Mouse (Mus musculus) left cerebral cortex, adult 2 months (tissue): ENCODE data around the gene Spry2. TPM values are rescaled to one million over a fixed set of nuclear protein-coding genes. Genes with fewer than 3 reads are reported as not detected.

Experiments
- DNase-seq, 2 experiments: peaks; one replicate each; pipeline ENCODE4 v3.0.0; 2021 to 2022; ENCODE audit warnings: low spot score in 2 of 2, mixed read lengths in 1 of 2; ENCODE audit errors: extremely low spot score in 1 of 2
- H3K27ac ChIP-seq: fragments of 200-600 bp; 2 replicates; pipeline ENCODE4 v1.8.1; 2022
- H3K4me3 ChIP-seq: fragments of 200-600 bp; 2 replicates; pipeline ENCODE4 v1.8.1; 2022
- CTCF ChIP-seq: fragments of 200-600 bp; IDR thresholded peaks from 2 replicates; pipeline ENCODE4 v1.8.1; 2022; ENCODE audit warnings: antibody characterized with exemption, mild to moderate bottlenecking, moderate library complexity
- intact Hi-C: fragments of 180-260 bp; cut with DNase I; formaldehyde crosslinking; loops from one replicate; pipeline ENCODE4 v1.15.1; 2025
- total RNA-seq, 2 experiments: library from RNA; stranded (reverse); gene quantifications; 2 replicates each; pipeline ENCODE4 v1.2.3; 2021

Spry2 gene
- total RNA-seq, 2 experiments from 2014 or later = 96.2 to 102 TPM

DNA sequence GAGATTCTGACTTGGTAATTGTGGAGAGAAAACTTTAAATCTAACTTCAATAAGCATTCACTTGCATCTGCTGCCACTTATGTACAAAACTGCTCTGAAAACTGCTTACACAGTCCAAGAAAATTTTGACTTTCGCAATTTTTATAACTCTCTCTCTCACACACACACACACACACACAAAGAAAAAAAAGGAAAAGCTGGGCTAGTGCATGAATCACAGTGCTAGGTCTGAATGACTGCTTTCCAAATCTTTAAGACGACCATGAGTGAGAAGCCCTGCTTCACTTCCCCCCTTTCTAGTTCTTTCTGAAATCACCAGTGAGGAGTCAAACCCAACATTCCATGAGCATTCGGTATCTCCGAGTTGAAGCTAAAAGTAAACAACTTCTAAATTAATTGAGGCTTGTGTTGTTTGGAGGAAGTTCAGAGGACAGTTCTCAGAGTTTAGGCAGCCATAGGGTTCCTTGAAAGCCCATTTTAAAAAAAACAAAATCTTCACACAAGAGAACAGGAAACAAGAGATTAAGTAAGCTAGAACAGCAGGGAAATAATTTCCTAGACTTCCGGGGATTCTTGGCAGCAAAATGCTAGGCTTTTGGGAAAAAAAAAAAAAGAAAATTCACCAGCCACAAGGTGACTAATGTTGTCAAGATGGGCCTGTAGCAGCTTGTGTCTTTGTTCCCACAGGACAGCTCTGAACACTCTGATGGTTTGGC is 5.9 kb downstream of the Spry2 start:
- no peak for DNase-seq
- Histone ChIP-seq H3K4me3 (no peak overlapping the region), H3K27ac (no peak overlapping the region)
- no peak for TF ChIP-seq CTCF
- intact Hi-C loops = loop anchor here (10.0 kb wide), 2 partner anchors 614 to 716 kb away; partner anchors contain the start of gene Rbm26

- no peak for TF ChIP-seq CTCF
- no peak for DNase-seq
- Histone ChIP-seq H3K27ac (no peak overlapping the region), H3K4me3 (no peak overlapping the region)
- intact Hi-C loops = no loop called here
These were observed 9.8 kb downstream of the Spry2 start for GRCm38 (mm10) chr14:105886643-105887374.

DNA sequence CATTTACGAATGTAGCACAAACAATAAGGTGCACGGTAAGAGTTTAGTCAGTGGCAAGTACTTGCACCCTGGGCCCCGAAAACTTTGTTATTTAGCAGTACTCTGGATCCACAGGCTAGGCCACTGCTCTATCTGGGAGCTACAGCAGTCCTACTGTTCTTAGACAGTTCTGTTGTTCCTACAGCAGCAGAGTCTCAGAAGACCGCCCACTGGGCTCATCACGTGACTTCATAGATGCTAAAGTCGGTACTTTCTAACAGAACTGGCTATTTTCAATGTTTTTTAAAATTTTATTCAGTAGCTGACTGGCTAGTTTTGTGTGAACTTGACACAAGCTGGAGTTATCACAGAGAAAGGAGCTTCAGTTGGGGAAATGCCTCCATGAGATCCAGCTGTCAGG is 11.4 kb downstream of the Spry2 start:
- Histone ChIP-seq H3K27ac (no peak overlapping the region), H3K4me3 (no peak overlapping the region)
- TF ChIP-seq CTCF = no peak
- intact Hi-C loops = no loop called here
- DNase-seq = no peak

DNA sequence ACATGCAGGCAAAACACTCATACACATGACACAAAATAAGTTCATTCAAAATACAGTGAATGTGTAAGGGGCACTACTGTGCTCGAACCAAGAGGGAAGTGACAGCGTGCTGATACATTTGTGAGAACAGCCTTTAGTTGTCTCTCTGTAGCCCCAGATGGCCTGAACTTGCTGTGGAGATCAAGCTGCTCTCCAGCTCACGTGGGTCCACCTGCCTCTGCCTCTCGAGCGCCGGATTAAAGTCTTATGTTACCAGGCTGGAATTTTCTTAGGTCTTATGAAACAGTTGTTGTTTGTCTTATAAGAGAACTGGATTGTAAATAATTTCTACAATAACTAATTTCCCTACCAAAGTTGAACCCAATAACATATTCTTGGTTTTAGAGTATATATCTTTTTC is 13.4 kb downstream of the Spry2 start:
- intact Hi-C loops = no loop called here
- Histone ChIP-seq H3K27ac (no peak overlapping the region), H3K4me3 (no peak overlapping the region)
- TF ChIP-seq CTCF = no peak
- DNase-seq = no peak

- TF ChIP-seq CTCF = no peak
- no peak overlapping the region for H3K4me3 ChIP-seq
- DNase-seq = no peak
- no peak overlapping the region for H3K27ac ChIP-seq
- intact Hi-C loops = no loop called here
These were observed 18.3 kb downstream of the Spry2 start for GRCm38 (mm10) chr14:105878359-105878758.

DNA sequence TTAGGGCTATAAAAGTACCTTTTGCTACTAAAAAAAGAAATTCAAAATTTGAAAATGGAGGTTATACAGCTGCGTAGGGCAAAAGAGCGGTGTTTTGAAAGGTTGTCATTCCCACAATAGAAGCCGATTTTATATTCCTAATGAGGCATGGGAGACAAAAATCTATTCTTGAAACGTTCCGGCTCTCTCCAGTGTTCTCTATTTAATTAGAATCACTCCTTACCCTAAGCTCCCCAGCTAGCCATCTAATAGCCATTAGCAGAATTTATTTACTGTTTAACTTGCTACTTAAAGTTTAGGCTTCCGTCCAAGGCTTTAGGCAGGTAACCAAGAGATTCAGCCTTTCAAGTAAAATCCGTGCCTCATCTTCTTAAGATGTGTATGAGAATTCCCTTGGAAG is 20.2 kb downstream of the Spry2 start:
- Histone ChIP-seq H3K27ac (no peak overlapping the region), H3K4me3 (no peak overlapping the region)
- no peak for TF ChIP-seq CTCF
- no peak for DNase-seq
- intact Hi-C loops = no loop called here

DNA sequence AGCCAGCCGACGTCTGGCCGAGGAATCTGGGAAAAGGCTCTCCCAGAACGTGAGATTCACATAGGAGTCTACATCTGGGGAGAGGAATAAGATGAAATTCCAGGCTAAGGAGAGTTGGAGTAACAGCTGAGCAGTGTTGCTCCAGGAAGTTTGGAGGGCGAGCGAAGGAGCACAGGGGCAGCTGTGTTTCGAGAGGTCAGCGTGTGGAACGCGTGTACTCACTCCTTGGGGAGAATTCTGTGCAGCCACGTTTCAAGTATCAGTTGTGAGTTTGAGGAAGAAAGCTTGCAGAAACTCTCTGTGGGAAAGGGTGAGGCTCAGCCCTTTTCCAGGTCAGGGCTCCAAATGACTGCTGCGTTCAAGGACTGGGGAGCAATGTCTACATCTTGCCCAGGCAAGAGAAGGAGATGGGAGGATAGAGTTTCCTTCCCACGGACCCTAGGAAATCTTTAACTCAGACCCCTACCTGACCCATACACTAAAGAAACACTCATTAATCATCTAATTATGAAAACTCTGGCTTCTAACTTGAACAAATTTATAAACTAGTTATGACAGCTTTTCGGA is 26.2 kb downstream of the Spry2 start:
- Histone ChIP-seq H3K4me3 (no peak overlapping the region), H3K27ac (no peak overlapping the region)
- intact Hi-C loops = no loop called here
- no peak for TF ChIP-seq CTCF
- DNase-seq = no peak

DNA sequence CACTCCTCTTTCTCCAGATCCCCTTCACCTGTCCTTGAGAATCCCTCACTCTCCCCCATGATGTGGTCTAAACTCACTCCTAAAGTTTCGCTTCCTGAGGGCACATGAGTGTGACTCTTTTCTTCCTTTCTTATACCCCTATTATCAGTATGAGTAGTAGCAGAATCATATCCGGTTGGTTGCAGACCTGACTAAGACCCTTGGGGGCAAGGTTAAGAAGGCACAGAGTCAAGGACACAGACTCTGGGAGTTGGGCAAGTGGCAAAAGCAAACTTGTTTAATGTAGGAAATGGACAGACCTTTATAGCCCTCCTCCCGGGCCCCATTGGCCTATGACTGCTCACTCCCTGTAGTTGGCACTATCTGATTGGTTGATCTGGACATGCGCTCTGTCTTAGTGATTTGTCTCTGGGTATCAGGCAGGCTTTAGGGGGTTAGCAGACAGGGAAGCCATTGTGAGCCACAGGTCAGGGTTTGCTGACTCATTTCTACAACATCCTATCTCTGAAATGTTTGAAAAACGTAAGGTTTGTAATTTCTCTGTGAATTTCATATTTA is 31.2 kb downstream of the Spry2 start:
- TF ChIP-seq CTCF = no peak
- DNase-seq = no peak
- Histone ChIP-seq H3K4me3 (no peak overlapping the region), H3K27ac (no peak overlapping the region)
- intact Hi-C loops = no loop called here

DNA sequence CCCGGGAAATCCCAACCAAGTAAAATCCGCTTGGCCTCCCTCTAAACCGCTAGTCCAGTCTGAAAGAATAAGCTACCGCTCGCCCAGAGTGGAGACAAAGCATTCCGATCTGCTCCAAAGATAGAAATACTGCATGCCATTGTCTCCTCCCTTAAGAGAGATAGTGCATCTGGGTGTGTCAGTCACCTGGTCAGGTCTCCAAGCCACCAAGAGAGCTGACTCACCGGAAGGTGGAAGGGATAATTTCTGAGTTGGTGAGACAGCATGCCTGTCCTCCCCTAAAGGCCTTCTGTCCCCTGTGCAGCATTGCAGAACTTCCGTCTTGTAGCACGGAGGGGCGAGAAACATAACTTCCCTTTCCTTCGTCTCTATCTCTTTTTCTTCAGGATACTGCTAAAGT is 34.4 kb downstream of the Spry2 start:
- intact Hi-C loops = no loop called here
- TF ChIP-seq CTCF = no peak
- Histone ChIP-seq H3K27ac (no peak overlapping the region), H3K4me3 (no peak overlapping the region)
- DNase-seq = no peak

- Histone ChIP-seq H3K27ac (no peak overlapping the region), H3K4me3 (no peak overlapping the region)
- no peak for TF ChIP-seq CTCF
- DNase-seq = no peak
- intact Hi-C loops = no loop called here
These were observed 35.7 kb downstream of the Spry2 start for GRCm38 (mm10) chr14:105860920-105861319.

GRCm38 (mm10) chr14:105860276-105860675 is 36.3 kb downstream of the Spry2 start:
- Histone ChIP-seq H3K4me3 (no peak overlapping the region), H3K27ac (no peak overlapping the region)
- TF ChIP-seq CTCF = no peak
- intact Hi-C loops = no loop called here
- no peak for DNase-seq

- H3K4me3 ChIP-seq = no peak overlapping the region
- no peak for DNase-seq
- H3K27ac ChIP-seq = no peak overlapping the region
- no peak for TF ChIP-seq CTCF
- intact Hi-C loops = no loop called here
These were observed 36.7 kb downstream of the Spry2 start for GRCm38 (mm10) chr14:105859876-105860275.
